Mouse (Mus musculus): ENCODE data around the gene Rnf150.

GRCm38 (mm10) chr8:83061257-83061656, 198.1 kb downstream of the Rnf150 start:
- TF ChIP-seq POLR2A (IDR thresholded peaks at IDR 0.05; ENCODE audit: control insufficient read depth, extremely low read depth, insufficient read depth, low read length, poor library complexity) (no peak), CTCF (IDR thresholded peaks at IDR 0.05; ENCODE audit: borderline replicate concordance, control insufficient read depth, extremely low read depth, insufficient read depth, low read length, poor library complexity) (no peak)
